Mouse (Mus musculus) forebrain, embryonic 11.5 days (tissue): ENCODE data around the gene Ttll10. TPM values are rescaled to one million over a fixed set of nuclear protein-coding genes. Genes with fewer than 3 reads are reported as not detected.

Experiments used
- ATAC-seq: fragments of 200-750 bp; cut with Nextera tagmentation; replicated peaks from 2 replicates; pipeline ENCODE4 v1.8.0; 2017; ENCODE audit warnings: moderate TSS enrichment; ENCODE audit not compliant: low FRiP score
- DNase-seq: peaks from one replicate; pipeline ENCODE4 v3.0.0-alpha.2; 2017; ENCODE audit warnings: low spot score
- H3K27ac ChIP-seq: fragments of 300-500 bp; sonication (generic); 2 replicates; pipeline ENCODE4 v1.5.1; 2014; ENCODE audit warnings: low read depth, low read length
- H3K27me3 ChIP-seq: fragments of 300-500 bp; sonication (generic); 2 replicates; pipeline ENCODE4 v1.6.1; 2014; ENCODE audit warnings: mild to moderate bottlenecking, low read length, mixed read lengths; ENCODE audit not compliant: control insufficient read depth, insufficient read depth
- H3K36me3 ChIP-seq: fragments of 300-500 bp; sonication (generic); 2 replicates; pipeline ENCODE4 v1.6.1; 2014; ENCODE audit warnings: mild to moderate bottlenecking, low read length, moderate library complexity, mixed read lengths; ENCODE audit not compliant: control insufficient read depth, insufficient read depth
- H3K4me1 ChIP-seq: fragments of 300-500 bp; sonication (generic); replicated peaks from 2 replicates; pipeline ENCODE4 v1.6.1; 2014; ENCODE audit warnings: low read length, mixed read lengths; ENCODE audit not compliant: control insufficient read depth, insufficient read depth
- H3K4me2 ChIP-seq: fragments of 300-500 bp; sonication (generic); 2 replicates; pipeline ENCODE4 v1.6.1; 2014; ENCODE audit warnings: low read depth, mild to moderate bottlenecking, low read length, moderate library complexity, mixed read lengths; ENCODE audit not compliant: severe bottlenecking
- H3K4me3 ChIP-seq: fragments of 300-500 bp; sonication (generic); 2 replicates; pipeline ENCODE4 v1.5.1; 2014; ENCODE audit warnings: low read depth, low read length
- H3K9ac ChIP-seq: fragments of 300-500 bp; sonication (generic); 2 replicates; pipeline ENCODE4 v1.6.1; 2014; ENCODE audit warnings: low read length
- H3K9me3 ChIP-seq: fragments of 300-500 bp; sonication (generic); 2 replicates; pipeline ENCODE4 v1.6.1; 2016; ENCODE audit warnings: low read length, mixed read lengths; ENCODE audit not compliant: control insufficient read depth
- WGBS: fragments of 180-500 bp; shearing (Covaris S2); extraction: QIAGEN DNeasy Blood & Tissue Kit; methylation state at CpG from one replicate; pipeline ENCODE4 v1.1.7; 2014; 5-methylcytosine and 5-hydroxymethylcytosine counted together
- microRNA counts: library from miRNA; unstranded; fragments of <30 nt; microRNA quantifications from one replicate; lab custom pipeline; 2015
- microRNA-seq: library from miRNA; unstranded; fragments of <30 nt; microRNA quantifications from one replicate; pipeline ENCODE4, GENCODE M21; 2016; ENCODE audit not compliant: insufficient number of aligned reads
- polyA plus RNA-seq: library from polyadenylated mRNA; unstranded; fragments of >200 nt; fragmentation: Nextera tagmentation; extraction: Ambion mirVana; gene quantifications from 2 replicates; pipeline ENCODE4 v1.2.1, GENCODE M21; 2014

Ttll10 gene
- polyA plus RNA-seq, 1 experiment from 2014 or later = 0.33 TPM

GRCm38 (mm10) chr4:156004109-156004508, 55.1 kb downstream of the Ttll10 start:
- H3K4me1 ChIP-seq = no peaks in the 10 kb centered on the region
- no peak overlapping the region for H3K27ac ChIP-seq
- DNase-seq (no peak), ATAC-seq (no peak)
- no peaks in the 10 kb centered on the region for H3K9me3 ChIP-seq
- peaks cover 23% of the 10 kb centered on the region for H3K36me3 ChIP-seq
- no peak overlapping the region for H3K4me2 ChIP-seq
- no peak overlapping the region for H3K4me3 ChIP-seq
- H3K27me3 ChIP-seq = no peaks in the 10 kb centered on the region
- 87% methylated on average over 3 of the region's 3 CpGs for WGBS
- no peak overlapping the region for H3K9ac ChIP-seq

GRCm38 (mm10) chr4:155993606-155994005, 65.6 kb downstream of the Ttll10 start:
- ATAC-seq (no peak), DNase-seq (no peak)
- no peaks in the 10 kb centered on the region for H3K36me3 ChIP-seq
- H3K4me2 ChIP-seq = peak overlapping the region; percentile 54
- no peaks in the 10 kb centered on the region for H3K9me3 ChIP-seq
- 5% methylated on average over 15 of the region's 15 CpGs for WGBS
- peaks cover 13% of the 10 kb centered on the region; the same call in 1 of the 2 replicates for H3K4me1 ChIP-seq
- peak overlapping the region; percentile 89 for H3K4me3 ChIP-seq
- no peaks in the 10 kb centered on the region for H3K27me3 ChIP-seq
- H3K9ac ChIP-seq = peak overlapping the region; percentile 85
- H3K27ac ChIP-seq = peak overlapping the region; percentile 85

- no peaks in the 10 kb centered on the region for H3K36me3 ChIP-seq
- peak; percentile 86 for ATAC-seq
- WGBS = under 1% methylated on average over 70 of the region's 70 CpGs
Measured at GRCm38 (mm10) chr4:155992906-155993547, 66.2 kb downstream of the Ttll10 start.

GRCm38 (mm10) chr4:155992241-155992905, 66.8 kb downstream of the Ttll10 start, which contains the start of the genes B3galt6 and Sdf4:
TSS of gene B3galt6 (minus strand) at chr4:155992649.
TSS of gene Sdf4 (plus strand) at chr4:155992872.
- WGBS = under 1% methylated on average over 91 of the region's 99 CpGs
- H3K4me1 ChIP-seq = peaks cover 13% of the 10 kb centered on the region; the same call in 1 of the 2 replicates
- peak within 1 kb of the TSS; percentile 89 for H3K4me3 ChIP-seq
- H3K36me3 ChIP-seq = no peaks in the 10 kb centered on the region
- peak within 1 kb of the TSS; percentile 87 for H3K27ac ChIP-seq
- H3K27me3 ChIP-seq = no peaks in the 10 kb centered on the region
- DNase-seq (peak; percentile 91), ATAC-seq (peak; percentile 84)
- peak within 1 kb of the TSS; percentile 85 for H3K9ac ChIP-seq
- peak within 1 kb of the TSS; percentile 91 for H3K4me2 ChIP-seq
- no peaks in the 10 kb centered on the region for H3K9me3 ChIP-seq

More at GRCm38 (mm10) chr4:155992906-155993547, 66.2 kb downstream of the Ttll10 start:
- peak overlapping the region; percentile 85 for H3K27ac ChIP-seq
- peak; percentile 95 for DNase-seq
- H3K4me3 ChIP-seq = peak overlapping the region; percentile 89
- H3K4me1 ChIP-seq = peaks cover 13% of the 10 kb centered on the region; the same call in 1 of the 2 replicates
- H3K9ac ChIP-seq = peak overlapping the region; percentile 85
- peak overlapping the region; percentile 54 for H3K4me2 ChIP-seq
- H3K9me3 ChIP-seq = no peaks in the 10 kb centered on the region
- H3K27me3 ChIP-seq = no peaks in the 10 kb centered on the region

GRCm38 (mm10) chr4:155991908-155992230, 67.3 kb downstream of the Ttll10 start:
- Histone ChIP-seq H3K4me2 (peak overlapping the region; percentile 91), H3K4me1 (peaks cover 13% of the 10 kb centered on the region; the same call in 1 of the 2 replicates), H3K36me3 (no peaks in the 10 kb centered on the region), H3K4me3 (peak overlapping the region; percentile 89), H3K27me3 (no peaks in the 10 kb centered on the region), H3K9me3 (no peaks in the 10 kb centered on the region), H3K27ac (peak overlapping the region; percentile 87), H3K9ac (peak overlapping the region; percentile 78)
- ATAC-seq (peak; percentile 13), DNase-seq (no peak)
- 30% methylated on average over 37 of the region's 37 CpGs for WGBS

- H3K4me1 ChIP-seq = peaks cover 13% of the 10 kb centered on the region; the same call in 1 of the 2 replicates
- DNase-seq = no peak
- peak overlapping the region; percentile 89 for H3K4me3 ChIP-seq
- peak overlapping the region; percentile 91 for H3K4me2 ChIP-seq
- H3K27ac ChIP-seq = no peak overlapping the region; the same call in 1 of the 2 replicates
- H3K9me3 ChIP-seq = no peaks in the 10 kb centered on the region
- no peaks in the 10 kb centered on the region for H3K36me3 ChIP-seq
- 92% methylated on average over 22 of the region's 22 CpGs for WGBS
- H3K27me3 ChIP-seq = no peaks in the 10 kb centered on the region
- no peak for ATAC-seq
- H3K9ac ChIP-seq = peak overlapping the region; percentile 78
Measured at GRCm38 (mm10) chr4:155991211-155991907, 67.9 kb downstream of the Ttll10 start.

MicroRNAs within 50 kb of the gene (microRNA counts, 519-probe panel; counts per million panel counts)
- microRNA mmu-miR-200a (lab: Ali Mortazavi, UCI) (31.2 counts per million), microRNA mmu-miR-200b (lab: Ali Mortazavi, UCI) (4,398 counts per million, percentile 37 among the panel's probes with 10 or more counts), microRNA mmu-miR-429 (lab: Ali Mortazavi, UCI) (5,043 counts per million, percentile 55 among the panel's probes with 10 or more counts)

Small RNA genes within 50 kb of the gene (microRNA-seq; reads per million reads assigned to microRNA genes)
- gene Mir200a (157 reads per million, percentile 41 among the genes with 10 or more reads in this experiment), gene Mir200b (776 reads per million, percentile 65 among the genes with 10 or more reads in this experiment), gene Mir429 (2,318 reads per million, percentile 78 among the genes with 10 or more reads in this experiment)

Other genes starting within 250 kb of the Ttll10 start
- gene Ccnl2, start 246.9 kb downstream of the Ttll10 start, polyA plus RNA-seq = 162 and 186 TPM in 2 replicates
- gene Aurkaip1, start 228.1 kb downstream of the Ttll10 start, polyA plus RNA-seq = 132 and 141 TPM in 2 replicates
- gene Mxra8, start 219.7 kb downstream of the Ttll10 start, polyA plus RNA-seq = 28.8 and 29.3 TPM in 2 replicates
- 17.9 and 18.0 TPM in 2 replicates for gene Dvl1, start 212.0 kb downstream of the Ttll10 start, polyA plus RNA-seq
- 0.45 and 0.60 TPM in 2 replicates for gene Tas1r3, start 196.1 kb downstream of the Ttll10 start, polyA plus RNA-seq
- 22.3 and 27.0 TPM in 2 replicates for gene Cptp, start 190.0 kb downstream of the Ttll10 start, polyA plus RNA-seq
- gene Ints11, start 189.9 kb downstream of the Ttll10 start, polyA plus RNA-seq = 108 and 117 TPM in 2 replicates
- gene Pusl1, start 167.6 kb downstream of the Ttll10 start, polyA plus RNA-seq = 53.4 and 53.7 TPM in 2 replicates
- 34.6 and 34.8 TPM in 2 replicates for gene Acap3, start 167.6 kb downstream of the Ttll10 start, polyA plus RNA-seq
- 159 and 165 TPM in 2 replicates for gene Ube2j2, start 115.6 kb downstream of the Ttll10 start, polyA plus RNA-seq
- gene C1qtnf12, start 97.1 kb downstream of the Ttll10 start, polyA plus RNA-seq = 17.6 and 21.1 TPM in 2 replicates
- 16.3 and 20.4 TPM in 2 replicates for gene B3galt6, start 66.8 kb downstream of the Ttll10 start, polyA plus RNA-seq
- gene Sdf4, start 66.5 kb downstream of the Ttll10 start, polyA plus RNA-seq = 117 and 121 TPM in 2 replicates
- 0.53 and 0.75 TPM in 2 replicates for gene Tnfrsf4, start 45.6 kb downstream of the Ttll10 start, polyA plus RNA-seq
- gene Tnfrsf18, start 33.2 kb downstream of the Ttll10 start, polyA plus RNA-seq = 1.1 and 1.9 TPM in 2 replicates
- 83.6 and 84.0 TPM in 2 replicates for gene 9430015G10Rik, start 50.6 kb upstream of the Ttll10 start, polyA plus RNA-seq
- 1.0 and 1.2 TPM in 2 replicates for gene Rnf223, start 71.1 kb upstream of the Ttll10 start, polyA plus RNA-seq
- gene Agrn, start 138.1 kb upstream of the Ttll10 start, polyA plus RNA-seq = 97.0 and 108 TPM in 2 replicates
- 0.35 and 0.37 TPM in 2 replicates for gene Isg15, start 141.4 kb upstream of the Ttll10 start, polyA plus RNA-seq
- gene AW011738, start 143.9 kb upstream of the Ttll10 start, polyA plus RNA-seq = 2.0 and 2.3 TPM in 2 replicates
- 1.4 and 1.6 TPM in 2 replicates for gene Perm1, start 156.5 kb upstream of the Ttll10 start, polyA plus RNA-seq
- 26.7 and 27.2 TPM in 2 replicates for gene Plekhn1, start 175.4 kb upstream of the Ttll10 start, polyA plus RNA-seq
- gene Noc2l, start 176.6 kb upstream of the Ttll10 start, polyA plus RNA-seq = 102 and 104 TPM in 2 replicates
- 1.4 and 2.0 TPM in 2 replicates for gene Samd11, start 196.2 kb upstream of the Ttll10 start, polyA plus RNA-seq